Mouse (Mus musculus) kidney, adult 2 months (tissue): Measurements from ENCODE around the gene Sparcl1.

Experiments
- CTCF ChIP-seq: fragments of 200-500 bp; conservative IDR thresholded peaks from 2 replicates; pipeline ENCODE4 v1.5.1; 2011; ENCODE audit warnings: low read depth, mild to moderate bottlenecking, control low read depth, low read length, moderate library complexity, mixed read lengths; ENCODE audit not compliant: insufficient read depth, insufficient read length
- POLR2A ChIP-seq: fragments of 200-500 bp; IDR thresholded peaks from one replicate; pipeline ENCODE4 v1.6.1; 2011; ENCODE audit warnings: low read depth, low read length, control low read depth

- TF ChIP-seq CTCF (peak; percentile 80), POLR2A (no peak)
Observed at GRCm38 (mm10) chr5:104039154-104039932, 74.2 kb downstream of the Sparcl1 start.
